Mouse (Mus musculus): ENCODE results near the gene Fat4.

The Fat4 gene

GRCm38 (mm10) chr3:38986379-38986778 is 99.6 kb downstream of the Fat4 start:
- no peak for DNase-seq

DNA sequence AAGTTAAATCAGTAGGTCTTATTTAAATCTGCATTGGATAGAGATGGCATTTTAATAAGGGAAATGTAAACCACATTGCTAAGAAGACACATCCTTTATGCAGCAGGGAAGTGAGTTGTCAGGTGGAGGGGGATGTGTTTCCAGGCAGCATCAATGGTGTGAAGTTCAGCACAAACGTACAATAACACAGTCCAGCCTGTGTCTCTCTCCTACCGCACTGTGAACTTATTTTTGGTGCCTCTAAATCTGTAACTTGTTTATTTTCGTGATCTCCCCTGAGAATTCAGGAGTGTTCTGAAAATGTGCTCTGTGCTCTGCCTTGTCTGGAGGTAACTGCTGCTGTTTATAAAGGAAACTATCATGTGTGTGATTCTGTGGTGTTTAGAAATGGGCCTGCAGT is 102.4 kb downstream of the Fat4 start:
- no peak for DNase-seq

GRCm38 (mm10) chr3:39000011-39000410 is 113.3 kb downstream of the Fat4 start:
- no peak for DNase-seq

DNA sequence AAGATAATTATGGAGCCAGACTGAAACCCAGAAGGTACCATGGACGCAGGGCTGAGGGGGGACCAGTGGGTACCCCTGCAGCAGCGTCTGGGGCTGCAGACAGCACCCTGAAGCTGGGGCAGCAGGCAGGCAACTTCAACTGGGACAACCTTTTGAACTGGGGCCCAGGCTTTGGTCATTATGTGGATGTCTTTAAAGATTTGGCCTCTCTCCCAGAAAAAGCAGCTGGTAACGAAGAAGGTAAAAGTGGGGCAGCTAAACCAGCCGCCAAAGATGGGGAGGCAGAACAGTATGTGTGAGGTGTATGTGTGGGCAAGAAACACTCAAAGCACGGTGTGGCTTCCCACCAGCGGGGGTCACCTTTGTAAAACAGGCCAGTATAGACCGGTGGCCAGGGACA is 123.8 kb downstream of the Fat4 start:
- DNase-seq: no peak

DNA sequence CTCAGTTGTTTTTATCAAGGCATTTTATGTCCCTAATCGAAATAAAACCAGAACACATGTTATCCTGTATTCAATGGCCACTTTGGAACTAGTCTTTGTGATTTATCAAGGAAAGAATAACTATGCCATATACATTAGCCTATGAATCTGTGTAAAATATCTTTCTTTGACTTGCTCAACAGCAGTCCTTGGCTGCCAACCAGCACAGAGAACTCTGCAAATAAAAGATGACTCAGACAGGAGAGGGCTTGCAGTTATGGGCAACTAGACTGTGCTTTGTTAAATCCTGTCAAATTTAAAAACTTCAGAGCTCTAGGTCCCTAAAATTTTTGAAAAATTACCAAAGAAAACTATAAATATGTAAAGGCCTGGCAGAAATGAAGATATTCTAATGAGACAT is 130.9 kb downstream of the Fat4 start:
- DNase-seq: no peak

DNA sequence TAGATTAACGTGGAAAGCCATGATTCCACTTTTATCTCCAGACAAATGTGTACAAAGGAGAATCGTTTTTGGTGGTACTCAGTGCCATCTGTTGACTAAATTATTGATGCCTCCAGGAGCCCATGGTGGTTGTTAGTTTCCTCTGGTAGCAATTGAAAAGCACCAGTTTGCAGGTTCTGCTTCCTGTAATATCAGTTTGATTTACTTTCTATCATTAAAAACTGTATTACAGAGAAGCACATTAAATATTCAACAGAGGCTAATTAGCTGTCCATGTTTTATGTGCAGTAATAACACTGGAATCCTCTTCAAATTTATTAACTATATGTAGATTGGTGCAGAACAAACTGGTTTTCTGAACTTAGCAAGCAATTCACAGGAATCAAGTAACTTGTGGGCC is 149.4 kb downstream of the Fat4 start:
- DNase-seq: no peak

GRCm38 (mm10) chr3:39046425-39046824 is 159.7 kb downstream of the Fat4 start:
- no peak for DNase-seq

DNA sequence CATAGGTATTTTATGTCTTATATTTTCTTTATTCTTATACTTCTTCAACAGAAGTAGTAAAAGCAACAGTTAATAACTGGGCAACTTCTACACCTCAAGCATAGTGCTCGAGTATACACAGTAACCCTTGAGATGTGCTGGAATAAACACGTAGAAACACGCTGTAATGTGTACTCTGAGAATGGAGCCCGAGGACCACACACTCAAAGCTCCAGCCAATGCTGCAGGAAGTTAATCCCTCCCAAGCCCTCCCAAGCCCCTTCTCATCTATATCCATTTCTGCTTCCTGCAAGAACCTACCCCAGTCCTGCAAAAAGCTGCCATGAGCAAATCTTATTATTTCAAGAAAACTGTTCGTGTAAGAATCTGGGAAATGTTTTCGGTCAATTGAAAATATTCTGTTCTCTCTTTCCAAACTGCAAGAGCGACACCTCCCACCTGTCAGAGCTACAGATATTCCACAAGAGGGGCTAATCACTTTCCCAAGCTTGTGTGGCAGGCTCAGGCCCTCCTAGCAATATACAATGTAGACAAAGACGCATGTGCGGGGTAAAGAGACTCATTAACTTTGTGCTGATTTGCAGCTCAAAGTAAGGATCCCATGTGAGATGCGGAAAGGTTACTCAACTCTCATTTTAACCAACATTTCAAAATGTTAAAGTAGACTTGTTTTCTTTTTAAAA is 161.0 kb downstream of the Fat4 start:
- DNase-seq: no peak

- DNase-seq: no peak
Measured at GRCm38 (mm10) chr3:39048304-39048667, 161.5 kb downstream of the Fat4 start.

- no peak for DNase-seq
Measured at GRCm38 (mm10) chr3:39050130-39050529, 163.4 kb downstream of the Fat4 start.

DNA sequence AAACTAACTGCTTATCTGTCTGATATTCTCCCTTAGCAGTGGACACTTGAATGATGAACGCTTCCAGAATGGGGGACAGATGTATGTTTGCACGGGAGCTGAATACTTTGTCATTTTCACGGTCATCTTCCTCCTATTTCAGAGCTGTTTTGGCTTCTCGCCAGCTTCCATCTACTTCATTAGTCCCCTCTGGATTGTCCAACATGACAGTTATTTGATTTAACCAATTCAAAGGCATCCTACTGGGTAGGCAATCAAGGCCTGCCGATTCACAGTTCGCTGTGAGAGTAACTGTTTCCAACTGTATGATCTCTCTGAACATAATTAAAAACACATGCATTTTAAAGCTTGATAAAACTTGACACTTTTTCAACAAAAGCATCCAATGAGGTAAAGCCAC is 166.3 kb downstream of the Fat4 start:
- DNase-seq: peak; percentile 24

All from kidney, postnatal 10 days (tissue).